Mouse (Mus musculus): ENCODE results near the gene Fignl2.

Gene Fignl2

DNA sequence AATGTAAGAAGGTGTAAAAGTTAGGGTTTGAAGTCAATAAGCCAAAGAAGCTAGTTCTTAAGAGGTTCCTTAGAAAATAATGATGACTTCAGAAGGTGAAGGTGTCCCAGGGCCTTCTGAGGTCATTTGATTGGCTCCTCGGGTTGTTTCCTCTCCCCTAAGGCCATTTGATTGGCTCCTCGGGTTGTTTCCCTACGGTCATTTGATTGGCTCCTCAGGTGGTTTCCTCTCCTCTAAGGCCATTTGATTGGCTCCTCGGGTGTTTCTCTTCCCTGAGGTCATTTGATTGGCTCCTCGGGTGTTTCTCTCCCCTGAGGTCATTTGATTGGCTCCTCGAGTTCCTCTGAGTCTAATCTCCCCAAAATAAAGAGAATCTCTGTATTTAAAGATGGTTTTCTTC is 67.0 kb downstream of the Fignl2 start:
- no peak for DNase-seq (ENCODE audit: extremely low spot score, low spot score)

DNA sequence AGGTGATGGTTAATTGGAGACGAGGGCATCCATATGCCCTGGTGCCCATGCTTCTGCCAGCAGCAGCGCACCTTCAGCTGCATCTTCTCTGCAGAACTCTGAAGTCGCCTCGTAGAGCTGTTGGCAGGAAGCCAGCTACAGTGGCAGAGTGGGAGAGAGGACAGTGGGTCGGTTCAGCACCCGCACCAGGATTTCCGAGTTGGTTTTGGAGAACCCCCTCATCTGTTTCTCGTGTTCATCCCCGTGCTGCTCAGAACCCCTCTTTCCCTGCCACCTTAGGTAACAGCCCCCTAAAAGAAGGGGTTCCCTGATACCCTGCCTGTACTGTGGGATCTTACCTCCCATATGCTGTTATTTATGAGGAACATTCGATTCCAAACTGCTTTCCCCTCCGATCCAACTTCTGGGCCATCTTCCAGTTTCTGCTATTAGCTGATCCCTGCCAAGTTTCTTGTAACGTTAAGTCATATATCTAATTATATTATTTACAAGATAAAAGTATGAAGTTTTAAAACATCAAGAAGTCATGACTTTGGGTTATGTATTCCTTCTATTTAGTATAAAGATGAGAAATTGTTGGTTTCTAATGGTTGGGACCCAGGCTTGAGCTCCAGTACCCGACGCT is 69.9 kb downstream of the Fignl2 start:
- no peak for DNase-seq (ENCODE audit: extremely low spot score, low spot score)

DNA sequence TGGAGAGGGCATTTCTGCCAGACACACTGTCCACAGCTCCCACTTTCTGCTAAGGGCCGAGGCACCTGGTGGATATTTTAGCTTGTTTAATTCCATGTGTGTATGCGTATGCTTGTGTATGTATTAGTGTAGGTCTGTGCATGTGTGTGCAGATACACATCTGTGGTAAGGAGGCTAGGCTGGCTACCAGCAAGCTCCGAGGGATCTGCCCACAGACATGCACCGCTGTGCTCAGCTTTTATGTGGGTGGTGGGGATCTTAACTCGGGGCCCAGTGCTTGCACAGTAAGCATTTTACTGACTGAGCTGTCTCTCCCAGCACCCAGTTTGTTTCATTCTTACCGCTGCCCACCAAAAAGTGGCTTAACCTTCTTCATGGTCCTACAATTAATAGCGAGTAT is 71.1 kb downstream of the Fignl2 start:
- no peak for DNase-seq (ENCODE audit: extremely low spot score, low spot score)

DNA sequence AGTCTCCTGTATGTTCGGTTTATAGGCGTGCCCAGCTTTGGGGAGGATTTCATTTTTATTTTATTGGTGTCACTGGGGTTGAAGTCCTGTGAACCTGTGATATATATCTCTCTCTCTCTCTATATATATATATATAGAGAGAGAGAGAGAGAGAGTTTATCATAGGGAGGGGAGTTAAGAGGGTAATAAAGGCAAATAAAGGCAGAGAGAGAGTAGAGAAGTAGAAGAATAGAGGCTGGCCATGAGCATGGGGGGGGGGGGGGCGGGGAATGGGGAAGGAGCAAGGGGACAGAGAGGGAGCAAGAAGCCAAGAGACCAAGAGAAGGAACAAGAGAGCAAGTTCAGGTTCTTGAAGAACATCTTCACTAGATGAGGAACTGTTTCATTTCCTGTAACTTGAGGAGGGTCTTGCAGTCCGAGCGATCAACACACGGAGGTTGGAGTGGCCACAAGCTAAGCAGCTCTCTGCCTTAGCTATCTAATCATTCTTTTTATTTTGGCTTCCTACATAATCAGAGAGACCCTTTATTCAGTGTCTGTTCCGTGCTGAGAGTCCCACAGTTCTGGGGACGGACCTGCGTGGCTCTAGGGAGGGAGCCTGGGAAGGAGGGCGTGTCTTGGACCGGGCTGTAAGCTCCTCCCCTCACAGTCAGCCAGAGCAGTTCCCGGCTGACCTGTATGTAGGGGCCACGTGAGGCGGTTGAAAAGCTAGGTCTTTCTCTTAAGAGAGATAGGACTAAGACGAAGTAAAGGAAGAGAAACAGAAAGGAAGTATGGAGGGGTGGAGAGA is 71.9 kb downstream of the Fignl2 start:
- DNase-seq (ENCODE audit: extremely low spot score, low spot score): peak; percentile 62

DNA sequence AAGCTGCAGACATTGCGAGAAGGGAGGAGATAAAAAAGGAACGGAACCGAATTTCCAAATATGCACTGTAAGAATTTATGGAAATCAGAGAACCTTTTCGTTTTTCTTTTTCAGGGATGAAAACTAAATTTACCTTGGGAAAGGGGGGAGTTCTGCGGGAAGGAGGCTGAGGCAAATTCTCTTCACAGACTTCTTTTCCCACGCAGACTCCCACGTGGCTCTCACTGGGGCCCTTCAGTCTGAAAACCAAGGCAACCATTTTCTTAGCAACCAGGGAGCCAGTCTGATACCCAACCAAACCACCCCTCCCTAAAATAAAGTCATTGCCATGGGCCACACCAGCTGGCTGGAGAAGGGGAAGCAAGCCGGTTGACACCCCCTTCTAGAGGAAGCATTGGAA is 72.7 kb downstream of the Fignl2 start:
- no peak for DNase-seq (ENCODE audit: extremely low spot score, low spot score)

DNA sequence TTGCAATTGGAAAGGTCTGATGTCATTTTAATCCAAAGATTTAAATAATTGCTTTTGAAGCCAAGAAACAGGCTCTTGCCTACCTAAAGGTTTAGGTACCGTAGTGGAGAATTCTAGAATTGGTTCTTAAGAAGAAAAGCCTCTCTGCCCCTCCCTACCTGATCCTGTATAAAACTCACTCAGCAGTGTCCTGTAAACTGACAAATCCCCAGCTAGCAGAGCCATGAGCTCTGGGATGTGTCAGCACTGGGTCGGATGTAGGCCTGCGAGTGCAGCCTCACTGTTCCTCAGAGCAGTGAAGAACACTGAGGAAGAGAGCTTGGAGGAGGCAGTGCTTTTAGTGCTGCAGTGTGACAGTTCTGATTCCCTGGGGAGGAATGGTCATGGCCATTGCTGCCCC is 73.8 kb downstream of the Fignl2 start:
- DNase-seq (ENCODE audit: extremely low spot score, low spot score): no peak

DNA sequence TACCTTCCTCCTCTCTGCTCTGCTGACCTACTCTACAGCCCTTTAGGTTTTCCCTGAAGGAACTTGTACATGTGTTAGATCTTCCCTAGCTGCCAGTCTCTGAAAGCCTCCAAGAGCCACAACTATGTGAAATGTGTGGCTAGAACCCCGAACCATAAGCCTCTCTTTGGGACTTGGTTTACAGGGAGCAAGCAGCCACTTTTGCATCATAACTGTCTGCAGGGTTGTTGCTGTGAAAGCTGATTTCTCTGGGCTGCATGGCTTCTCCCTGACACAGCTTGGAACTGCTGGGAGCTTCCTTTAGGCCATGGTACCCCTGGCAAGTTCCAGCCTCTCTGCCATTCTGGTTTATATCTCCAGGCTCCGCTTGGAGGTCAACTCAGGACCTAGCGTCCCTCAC is 75.9 kb downstream of the Fignl2 start:
- DNase-seq (ENCODE audit: extremely low spot score, low spot score): no peak

DNA sequence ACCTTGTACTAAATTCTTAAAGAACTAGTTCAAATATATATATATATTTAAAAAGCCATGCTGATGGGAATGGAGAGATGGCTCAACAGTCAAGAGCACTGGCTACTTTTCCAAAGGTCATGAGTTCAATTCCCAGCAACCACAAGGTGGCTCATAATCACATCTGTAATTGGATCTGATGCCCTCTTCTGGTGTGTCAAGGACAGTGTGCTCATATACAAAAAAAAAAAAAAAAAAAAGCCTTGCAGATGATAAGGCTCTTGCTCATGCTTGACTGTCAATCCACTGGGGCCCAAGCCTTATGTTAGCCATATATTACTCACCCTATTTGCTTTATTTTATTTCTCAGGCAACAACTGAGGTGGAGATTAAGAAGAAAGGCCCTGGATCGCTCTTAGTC is 76.7 kb downstream of the Fignl2 start:
- DNase-seq (ENCODE audit: extremely low spot score, low spot score): no peak

All from neural tube, embryonic 10.5 days (tissue).